Mouse (Mus musculus): ENCODE measurements around the gene Tbc1d16.

GRCm38 (mm10) chr11:119157377-119158189, 70.7 kb downstream of the Tbc1d16 start:
- TF ChIP-seq CTCF (IDR thresholded peaks at IDR 0.05; ENCODE audit: control insufficient read depth, insufficient read depth, low read length), result no peak
- no peak for TF ChIP-seq POLR2A (IDR thresholded peaks at IDR 0.05; ENCODE audit: borderline replicate concordance, control insufficient read depth, low read depth, low read length)
